Mouse (Mus musculus) adrenal gland, adult 18-20 months (tissue): ENCODE data around the gene Maml3. TPM values are rescaled to one million over a fixed set of nuclear protein-coding genes. Genes with fewer than 3 reads are reported as not detected.

Source experiments
- DNase-seq, 2 experiments: peaks; one replicate each; pipeline ENCODE4 v3.0.0; 2021 to 2022; ENCODE audit warnings: low spot score in 2 of 2
- total RNA-seq, 2 experiments: library from RNA; stranded (reverse); gene quantifications; 1 replicate in 1 of 2; 2 replicates in 1 of 2; pipeline ENCODE4 v1.2.3; 2021

Maml3 gene
- total RNA-seq, 2 experiments from 2014 or later: 6.4 to 8.2 TPM

GRCm38 (mm10) chr3:51646301-51646700 lies 458.6 kb downstream of the Maml3 start:
- DNase-seq: no peak

- DNase-seq: no peak
Measured at GRCm38 (mm10) chr3:51645484-51645883, 459.4 kb downstream of the Maml3 start.

GRCm38 (mm10) chr3:51638260-51638659 lies 466.6 kb downstream of the Maml3 start:
- DNase-seq: no peak

- DNase-seq: no peak
Measured at GRCm38 (mm10) chr3:51637326-51637725, 467.6 kb downstream of the Maml3 start.

GRCm38 (mm10) chr3:51636700-51637099 lies 468.2 kb downstream of the Maml3 start:
- DNase-seq: no peak

- no peak for DNase-seq
Measured at GRCm38 (mm10) chr3:51635960-51636359, 468.9 kb downstream of the Maml3 start.

Other genes with a start within 250 kb of the Maml3 start
- 10 to 100 TPM; 23.7 to 28.6 TPM for gene Foxo1, start 163.3 kb upstream of the Maml3 start, total RNA-seq